Mouse (Mus musculus): ENCODE results near the gene Zdhhc8.
A peak's percentile ranks its signal among the peaks of the same experiment; 100 is the strongest.
"Not testable (repeated sequence)": the region's sequence is repeated elsewhere in the genome, so short reads cannot be mapped to it uniquely, and the experiment has no call there.

The Zdhhc8 gene

DNA sequence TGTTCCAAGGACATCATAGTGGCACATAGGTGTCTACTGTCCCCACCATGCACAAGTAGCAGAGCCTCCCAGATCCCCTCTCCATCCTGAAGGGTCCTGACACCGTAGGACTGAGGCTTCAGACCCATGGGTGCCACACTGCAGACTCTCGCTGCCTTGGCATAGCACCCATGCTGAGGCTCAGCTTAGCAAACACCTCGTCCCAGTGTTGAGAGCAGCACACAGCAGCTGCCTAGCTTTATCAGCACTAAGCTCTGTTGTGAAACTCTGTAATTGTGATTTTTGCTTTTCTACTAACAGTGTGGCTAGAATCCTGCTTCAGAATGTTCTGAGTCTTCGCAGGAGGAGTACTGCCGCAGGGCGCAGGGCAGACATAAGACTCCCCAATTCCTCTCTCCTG lies 37.1 kb downstream of the Zdhhc8 start:
- no peak for DNase-seq (ENCODE audit: low spot score in 2 of 2)

DNA sequence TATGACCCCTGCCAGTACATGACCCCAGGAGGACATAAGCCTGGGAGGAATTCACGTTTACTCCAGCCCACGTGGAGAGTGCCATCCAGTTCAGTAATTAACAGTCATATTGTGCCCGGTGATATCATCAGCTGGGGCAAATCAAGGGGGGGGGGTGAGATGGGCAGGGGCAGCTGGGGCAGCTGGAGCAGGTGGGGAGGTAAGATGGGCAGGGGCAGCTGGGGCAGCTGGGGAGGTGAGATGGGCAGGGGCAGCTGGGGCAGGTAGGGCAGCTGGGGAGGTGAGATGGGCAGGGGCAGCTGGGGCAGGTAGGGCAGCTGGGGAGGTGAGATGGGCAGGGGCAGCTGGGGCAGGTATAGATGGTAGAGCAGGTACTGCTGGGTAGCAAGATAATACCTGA lies 39.4 kb downstream of the Zdhhc8 start:
- not testable (repeated sequence) for DNase-seq (ENCODE audit: low spot score in 2 of 2)

GRCm38 (mm10) chr16:18195068-18195467 lies 39.9 kb downstream of the Zdhhc8 start:
- DNase-seq (ENCODE audit: low spot score in 2 of 2): no peak

GRCm38 (mm10) chr16:18194208-18194985 lies 40.5 kb downstream of the Zdhhc8 start:
- DNase-seq (ENCODE audit: low spot score in 2 of 2): no peak

DNA sequence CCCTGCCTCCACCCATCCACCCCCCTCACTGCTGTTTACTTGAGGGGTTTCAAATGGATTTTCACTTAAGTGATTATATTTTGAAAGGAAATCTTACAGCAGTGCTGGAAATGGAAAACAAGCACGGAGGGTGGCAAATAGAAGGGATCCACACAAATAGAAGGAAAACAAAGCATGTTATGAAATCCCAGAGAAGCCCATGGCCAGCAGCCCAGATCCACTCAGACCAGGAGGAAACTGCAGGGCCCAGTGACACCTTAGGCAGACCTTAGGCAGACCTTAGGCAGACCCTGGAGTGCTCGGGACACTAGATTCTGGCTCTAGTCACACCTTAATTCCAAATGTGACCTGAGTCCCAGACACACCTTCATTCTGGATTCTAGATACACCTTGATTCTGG lies 43.9 kb downstream of the Zdhhc8 start:
- DNase-seq (ENCODE audit: low spot score in 2 of 2): no peak

GRCm38 (mm10) chr16:18187221-18187620 lies 47.7 kb downstream of the Zdhhc8 start:
- no peak for DNase-seq (ENCODE audit: low spot score in 2 of 2)

GRCm38 (mm10) chr16:18186798-18187197 lies 48.1 kb downstream of the Zdhhc8 start:
- no peak for DNase-seq (ENCODE audit: low spot score in 2 of 2)

DNA sequence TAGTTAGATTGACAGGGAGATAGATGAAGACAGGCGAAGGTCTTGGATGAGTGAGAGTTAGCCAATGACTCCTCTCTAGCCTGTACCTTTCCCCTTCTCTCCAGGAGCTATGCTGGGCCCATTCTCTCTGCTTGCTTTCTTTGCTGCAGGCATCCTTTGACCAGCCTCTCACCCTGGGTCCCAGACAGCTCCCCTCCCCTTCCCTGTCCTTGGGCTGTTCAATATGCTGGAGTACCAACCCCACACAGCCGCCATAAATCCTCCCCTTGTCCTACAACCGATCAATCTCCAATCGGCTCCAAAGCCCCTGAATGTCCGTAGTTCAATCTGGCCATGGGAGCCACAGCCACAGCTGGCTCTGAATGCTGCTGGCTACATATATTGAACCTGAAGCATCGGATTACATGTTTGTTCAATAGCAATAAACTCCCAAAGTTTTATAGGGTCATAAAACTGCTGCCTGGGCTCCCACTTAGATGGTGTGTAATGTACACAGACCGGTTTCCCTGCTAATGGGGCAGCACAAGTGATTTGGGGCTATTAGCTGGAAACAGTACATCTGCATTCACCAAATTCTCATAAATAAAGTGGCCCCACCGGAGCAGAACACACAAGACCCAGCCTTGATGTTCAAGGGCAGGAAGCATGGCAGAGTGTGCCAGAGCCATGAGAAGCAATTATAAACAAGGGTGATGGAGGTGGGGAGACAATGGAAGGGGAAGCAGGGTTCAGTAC lies 49.1 kb downstream of the Zdhhc8 start:
- no peak for DNase-seq (ENCODE audit: low spot score in 2 of 2)

- no peak for DNase-seq (ENCODE audit: low spot score in 2 of 2)
Measured at GRCm38 (mm10) chr16:18182766-18183165, 52.2 kb downstream of the Zdhhc8 start.

DNA sequence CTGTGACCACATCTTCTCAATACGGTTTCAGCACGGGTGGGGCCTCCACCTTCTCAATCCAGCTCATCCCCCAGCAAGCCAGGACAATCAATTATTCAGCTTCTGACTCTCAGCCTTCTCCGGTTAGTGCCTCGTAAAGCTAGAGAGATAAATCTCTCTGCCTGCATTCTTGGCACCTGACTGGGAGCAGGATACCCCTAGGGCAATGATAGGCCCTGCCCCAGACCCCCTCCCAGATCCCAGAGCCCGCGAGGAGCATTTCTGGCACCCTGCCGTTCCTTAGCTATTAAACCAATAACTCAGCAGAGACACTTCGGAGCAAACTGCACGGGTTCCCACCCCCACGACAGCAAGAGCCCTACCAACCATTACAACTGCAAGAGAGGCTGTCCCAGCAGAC lies 53.5 kb downstream of the Zdhhc8 start:
- DNase-seq (ENCODE audit: low spot score in 2 of 2): no peak

DNA sequence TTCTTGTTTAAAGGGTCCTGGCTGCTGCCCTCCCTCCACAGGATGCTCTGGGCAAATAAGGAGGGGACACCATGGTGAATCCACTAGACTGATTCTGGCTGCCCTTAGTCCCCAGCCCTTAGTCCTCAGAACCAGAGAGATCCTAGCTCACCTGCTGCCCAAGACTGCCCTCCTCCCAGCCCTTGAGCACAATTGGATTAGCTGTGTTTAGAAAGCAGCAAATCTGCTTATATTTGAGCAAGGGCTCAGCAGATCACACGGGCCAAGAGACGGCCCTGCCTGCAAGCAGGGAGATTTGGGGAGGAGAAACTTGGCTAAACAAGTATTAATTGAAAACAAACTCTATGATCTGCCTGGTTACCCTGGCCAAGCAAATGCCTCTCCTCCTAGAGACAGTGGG lies 55.3 kb downstream of the Zdhhc8 start:
- DNase-seq (ENCODE audit: low spot score in 2 of 2): no peak

- DNase-seq (ENCODE audit: low spot score in 2 of 2): no peak
Measured at GRCm38 (mm10) chr16:18176758-18177157, 58.2 kb downstream of the Zdhhc8 start.

- no peak for DNase-seq (ENCODE audit: low spot score in 2 of 2)
Measured at GRCm38 (mm10) chr16:18175817-18176541, 59.0 kb downstream of the Zdhhc8 start.

DNA sequence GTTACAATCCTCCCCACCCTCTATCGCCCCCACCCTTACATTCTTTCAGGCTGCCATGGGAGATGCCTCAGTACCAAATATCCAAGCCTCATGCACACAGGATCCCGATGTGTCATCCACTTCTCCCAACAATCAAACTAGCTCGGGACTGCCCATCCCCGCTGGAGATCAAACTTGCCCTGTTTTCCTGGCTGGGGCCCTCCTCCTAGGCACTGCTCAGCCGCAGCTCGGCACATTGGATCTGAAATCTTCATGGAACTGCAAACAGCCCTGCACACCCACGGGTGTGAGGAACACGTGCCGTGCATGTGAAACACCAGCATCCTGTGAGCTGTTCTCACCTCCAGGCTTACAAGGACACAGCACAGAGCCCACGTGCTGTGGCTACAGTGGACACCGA lies 61.1 kb downstream of the Zdhhc8 start:
- DNase-seq (ENCODE audit: low spot score in 2 of 2): no peak

DNA sequence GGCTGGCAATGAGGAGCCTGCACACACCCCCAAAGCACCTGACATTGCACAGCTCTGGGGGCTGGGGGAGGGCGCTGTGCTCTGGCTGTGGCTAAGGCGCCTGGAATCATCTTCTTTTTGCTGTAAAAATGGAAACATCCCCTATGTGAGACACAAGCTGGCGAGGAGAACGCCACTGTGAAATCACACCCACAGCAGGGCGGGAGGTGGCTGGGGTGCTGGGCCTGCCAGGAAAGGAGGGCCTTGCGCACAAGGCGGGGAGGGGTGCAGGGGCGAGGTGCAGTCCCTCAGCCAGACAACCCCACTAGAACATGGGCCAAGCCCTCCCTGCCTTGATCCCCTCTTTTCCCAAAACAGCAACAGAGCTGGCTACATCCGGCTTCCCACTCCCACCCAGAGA lies 61.7 kb downstream of the Zdhhc8 start:
- no peak for DNase-seq (ENCODE audit: low spot score in 2 of 2)

DNA sequence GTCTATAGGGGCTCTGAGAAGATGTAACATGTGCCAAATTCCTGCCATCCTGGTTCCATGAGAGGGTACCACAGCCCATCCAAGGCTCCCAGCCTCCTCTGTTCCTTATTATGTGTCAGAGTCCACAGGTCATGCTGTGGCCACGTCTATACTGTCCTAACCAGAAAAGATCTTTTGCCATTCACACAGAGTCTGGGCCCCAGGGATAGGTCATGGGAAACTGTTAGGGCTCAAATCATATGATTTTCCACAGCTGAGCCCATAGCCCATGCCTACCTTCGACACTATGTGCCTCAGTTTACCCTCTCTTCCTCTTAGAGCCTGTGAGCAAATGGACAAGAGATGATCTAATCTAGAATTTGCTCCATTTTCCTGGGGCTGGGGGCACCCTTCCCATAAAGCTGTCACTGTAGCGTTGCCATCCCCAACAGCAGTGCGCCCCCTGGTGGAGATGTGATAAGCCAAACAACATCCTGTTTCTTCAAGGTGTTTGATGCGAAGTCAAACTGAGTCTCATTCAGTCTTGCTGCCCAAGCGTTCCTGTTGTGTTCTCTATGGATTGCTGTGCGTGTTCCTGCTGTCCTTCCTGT lies 62.6 kb downstream of the Zdhhc8 start:
- DNase-seq (ENCODE audit: low spot score in 2 of 2): peak; percentile 66 to 94

Data from thymus, postnatal 10 days (tissue).